Mouse (Mus musculus) heart, embryonic 11.5 days (tissue): ENCODE data around the gene 1700015F17Rik. TPM values are rescaled to one million over a fixed set of nuclear protein-coding genes. Genes with fewer than 3 reads are reported as not detected.
A peak's percentile ranks its signal among the peaks of the same experiment; 100 is the strongest.

Source experiments
- ATAC-seq: fragments of 200-750 bp; cut with Nextera tagmentation; replicated peaks from 2 replicates; pipeline ENCODE4 v1.8.0; 2017; ENCODE audit warnings: moderate library complexity; ENCODE audit not compliant: insufficient number of reproducible peaks, low FRiP score, low TSS enrichment
- H3K27ac ChIP-seq: fragments of 300-500 bp; sonication (generic); 2 replicates; pipeline ENCODE4 v1.5.1; 2014; ENCODE audit warnings: mild to moderate bottlenecking, low read depth, low read length
- H3K27me3 ChIP-seq: fragments of 300-500 bp; sonication (generic); 2 replicates; pipeline ENCODE4 v1.6.1; 2014; ENCODE audit warnings: mild to moderate bottlenecking, low read length, mixed read lengths; ENCODE audit not compliant: control insufficient read depth, insufficient read depth
- H3K36me3 ChIP-seq: fragments of 300-500 bp; sonication (generic); 2 replicates; pipeline ENCODE4 v1.6.1; 2014; ENCODE audit warnings: mild to moderate bottlenecking, low read length, moderate library complexity, mixed read lengths; ENCODE audit not compliant: control insufficient read depth, insufficient read depth
- H3K4me1 ChIP-seq: fragments of 300-500 bp; sonication (generic); 2 replicates; pipeline ENCODE4 v1.6.1; 2014; ENCODE audit warnings: low read length; ENCODE audit not compliant: control insufficient read depth, insufficient read depth
- H3K4me2 ChIP-seq: fragments of 300-500 bp; sonication (generic); 2 replicates; pipeline ENCODE4 v1.6.1; 2014; ENCODE audit warnings: mild to moderate bottlenecking, moderate library complexity
- H3K4me3 ChIP-seq: fragments of 300-500 bp; sonication (generic); 2 replicates; pipeline ENCODE4 v1.5.1; 2014; ENCODE audit warnings: low read depth, low read length
- H3K9ac ChIP-seq: fragments of 300-500 bp; sonication (generic); 2 replicates; pipeline ENCODE4 v1.6.1; 2014; ENCODE audit warnings: mild to moderate bottlenecking, low read depth, low read length, moderate library complexity
- H3K9me3 ChIP-seq: fragments of 300-500 bp; sonication (generic); replicated peaks from 2 replicates; pipeline ENCODE4 v1.6.1; 2016; ENCODE audit warnings: low read length; ENCODE audit not compliant: control insufficient read depth
- WGBS: fragments of 180-500 bp; shearing (Covaris S2); extraction: QIAGEN DNeasy Blood & Tissue Kit; methylation state at CpG from one replicate; pipeline ENCODE4 v1.1.7; 2014; ENCODE audit not compliant: insufficient replicate concordance; 5-methylcytosine and 5-hydroxymethylcytosine counted together
- polyA plus RNA-seq: library from polyadenylated mRNA; unstranded; fragments of >200 nt; fragmentation: Nextera tagmentation; extraction: Ambion mirVana; gene quantifications from 2 replicates; pipeline ENCODE4 v1.2.1, GENCODE M21; 2014

Gene 1700015F17Rik
- polyA plus RNA-seq, 1 experiment from 2014 or later, result not detected

DNA sequence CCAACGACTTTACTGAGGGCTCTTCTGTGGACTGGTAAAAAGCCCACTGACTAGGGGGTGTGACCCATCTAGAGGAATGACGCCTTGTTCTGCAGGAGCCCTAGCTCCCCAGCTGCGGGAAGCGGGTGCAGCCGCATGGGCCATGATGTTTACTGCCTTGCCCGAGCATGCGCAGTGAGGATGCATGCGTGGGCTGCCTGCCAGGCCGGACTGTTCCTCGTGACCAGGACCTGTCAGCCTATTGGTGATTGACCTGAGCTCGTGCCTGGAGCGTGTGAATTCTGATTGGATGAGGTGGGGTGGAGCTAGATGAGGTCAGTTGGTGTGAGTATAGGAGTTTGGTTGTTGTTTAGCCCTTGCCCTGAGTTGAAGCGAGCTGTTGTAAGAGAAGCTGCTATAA is 25.5 kb upstream of the 1700015F17Rik start:
- Histone ChIP-seq H3K4me1 (no peaks in the 10 kb centered on the region), H3K9me3 (no peaks in the 10 kb centered on the region), H3K27me3 (no peaks in the 10 kb centered on the region), H3K9ac (no peak overlapping the region), H3K4me2 (no peak overlapping the region), H3K36me3 (no peaks in the 10 kb centered on the region), H3K4me3 (no peak overlapping the region), H3K27ac (no peak overlapping the region)
- ATAC-seq, result no peak
- 88% methylated on average over 13 of the region's 13 CpGs for WGBS

DNA sequence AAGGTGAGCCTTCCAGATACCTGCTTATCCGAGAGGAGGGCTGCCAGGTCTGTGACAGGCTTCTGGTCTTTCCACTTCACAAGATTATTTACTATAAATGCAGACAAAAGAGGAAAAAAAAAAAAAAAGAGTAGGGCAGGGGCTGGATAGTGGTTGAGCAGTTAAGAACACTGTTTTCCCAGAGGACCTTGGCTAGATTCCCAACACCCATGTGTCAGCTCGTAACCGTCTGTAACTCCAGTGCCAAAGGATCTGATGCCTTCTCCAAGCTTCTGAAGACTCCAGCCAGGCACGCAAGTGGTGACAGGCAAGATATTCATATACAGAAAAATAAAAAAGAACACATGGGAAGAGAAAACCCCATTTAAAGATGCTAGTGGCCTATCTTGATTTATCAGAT is 24.4 kb upstream of the 1700015F17Rik start:
- no peak for ATAC-seq
- WGBS, result 82% methylated on average over 4 of the region's 4 CpGs
- no peaks in the 10 kb centered on the region for H3K4me1 ChIP-seq

GRCm38 (mm10) chr5:5501583-5501982 is 22.6 kb upstream of the 1700015F17Rik start:
- H3K4me3 ChIP-seq, result no peak overlapping the region
- H3K27ac ChIP-seq, result no peak overlapping the region
- H3K4me1 ChIP-seq, result no peaks in the 10 kb centered on the region
- H3K9me3 ChIP-seq, result no peaks in the 10 kb centered on the region
- WGBS, result 82% methylated on average over 2 of the region's 2 CpGs
- no peak overlapping the region for H3K9ac ChIP-seq
- no peaks in the 10 kb centered on the region for H3K27me3 ChIP-seq
- ATAC-seq, result no peak
- H3K4me2 ChIP-seq, result no peak overlapping the region
- H3K36me3 ChIP-seq, result no peaks in the 10 kb centered on the region

More for the DNA sequence above, 24.4 kb upstream of the 1700015F17Rik start:
- no peak overlapping the region for H3K9ac ChIP-seq
- H3K36me3 ChIP-seq, result no peaks in the 10 kb centered on the region
- H3K4me3 ChIP-seq, result no peak overlapping the region
- no peak overlapping the region for H3K27ac ChIP-seq
- H3K4me2 ChIP-seq, result no peak overlapping the region
- no peaks in the 10 kb centered on the region for H3K27me3 ChIP-seq
- no peaks in the 10 kb centered on the region for H3K9me3 ChIP-seq

GRCm38 (mm10) chr5:5496393-5496792 is 17.4 kb upstream of the 1700015F17Rik start:
- no peak overlapping the region for H3K4me3 ChIP-seq
- H3K27me3 ChIP-seq, result no peaks in the 10 kb centered on the region
- 67% methylated on average over 3 of the region's 3 CpGs for WGBS
- no peak overlapping the region for H3K27ac ChIP-seq
- no peak overlapping the region for H3K9ac ChIP-seq
- H3K9me3 ChIP-seq, result no peaks in the 10 kb centered on the region
- no peaks in the 10 kb centered on the region for H3K36me3 ChIP-seq
- ATAC-seq, result no peak
- no peaks in the 10 kb centered on the region for H3K4me1 ChIP-seq
- H3K4me2 ChIP-seq, result no peak overlapping the region

DNA sequence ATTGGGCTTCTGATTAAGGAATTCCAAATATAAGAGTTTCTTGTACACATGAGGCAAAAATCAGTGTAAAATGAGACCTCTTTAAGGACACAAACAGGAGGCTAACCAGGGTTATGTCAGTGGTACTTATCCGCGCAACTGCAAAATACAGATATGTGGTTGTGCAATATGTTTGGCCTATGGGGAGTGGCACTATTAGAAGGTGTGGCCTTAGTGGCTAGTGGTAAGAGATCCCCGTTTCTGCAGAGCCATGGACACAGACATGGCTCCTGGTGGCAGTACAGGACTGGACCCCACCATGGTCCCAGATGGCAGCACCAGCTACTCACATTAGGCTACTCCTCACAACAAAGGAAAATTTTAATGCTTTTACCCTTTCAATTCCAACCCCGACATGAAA is 16.1 kb upstream of the 1700015F17Rik start:
- Histone ChIP-seq H3K4me2 (no peak overlapping the region), H3K9ac (no peak overlapping the region), H3K36me3 (no peaks in the 10 kb centered on the region), H3K27me3 (no peaks in the 10 kb centered on the region), H3K9me3 (no peaks in the 10 kb centered on the region), H3K27ac (no peak overlapping the region), H3K4me1 (no peaks in the 10 kb centered on the region), H3K4me3 (no peak overlapping the region)
- no peak for ATAC-seq
- 78% methylated on average over 4 of the region's 4 CpGs for WGBS

GRCm38 (mm10) chr5:5494269-5495005 is 15.5 kb upstream of the 1700015F17Rik start:
- WGBS, result 37% methylated on average over 16 of the region's 16 CpGs
- Histone ChIP-seq H3K36me3 (no peaks in the 10 kb centered on the region), H3K4me2 (peak overlapping the region; percentile 42), H3K4me1 (no peaks in the 10 kb centered on the region), H3K27ac (no peak overlapping the region), H3K4me3 (no peak overlapping the region), H3K9me3 (no peaks in the 10 kb centered on the region), H3K9ac (no peak overlapping the region), H3K27me3 (no peaks in the 10 kb centered on the region)
- no peak for ATAC-seq

DNA sequence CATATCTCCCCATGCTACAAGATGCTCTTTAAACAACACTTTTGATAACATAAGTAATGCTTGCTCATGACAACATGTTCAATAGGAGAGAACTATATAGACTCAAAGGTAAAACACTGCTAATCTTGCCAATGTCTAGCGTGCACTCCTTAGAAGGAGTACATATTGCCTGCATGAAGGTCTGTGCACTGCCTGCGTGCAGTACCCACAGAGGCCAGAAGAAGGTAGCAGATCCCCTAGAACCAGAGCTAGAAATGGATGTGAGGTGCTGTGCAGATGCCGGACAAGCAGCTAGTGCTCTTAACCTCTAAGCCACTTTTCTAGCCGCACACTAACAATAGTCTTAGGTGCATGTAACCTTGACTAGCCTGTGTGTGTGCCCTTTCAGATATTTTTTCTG is 13.2 kb upstream of the 1700015F17Rik start:
- H3K9ac ChIP-seq, result no peak overlapping the region
- 86% methylated on average over 4 of the region's 4 CpGs for WGBS

GRCm38 (mm10) chr5:5486071-5486470 is 7.1 kb upstream of the 1700015F17Rik start:
- H3K9me3 ChIP-seq, result no peaks in the 10 kb centered on the region
- WGBS, result 51% methylated on average over 3 of the region's 3 CpGs
- H3K9ac ChIP-seq, result no peak overlapping the region
- no peaks in the 10 kb centered on the region for H3K4me1 ChIP-seq
- no peak overlapping the region for H3K4me2 ChIP-seq
- no peaks in the 10 kb centered on the region for H3K27me3 ChIP-seq
- no peak overlapping the region for H3K4me3 ChIP-seq
- H3K27ac ChIP-seq, result no peak overlapping the region
- no peaks in the 10 kb centered on the region for H3K36me3 ChIP-seq
- ATAC-seq, result no peak

More for the DNA sequence above, 13.2 kb upstream of the 1700015F17Rik start:
- no peak overlapping the region for H3K4me3 ChIP-seq
- H3K27me3 ChIP-seq, result no peaks in the 10 kb centered on the region
- no peak overlapping the region for H3K4me2 ChIP-seq
- H3K27ac ChIP-seq, result no peak overlapping the region
- no peaks in the 10 kb centered on the region for H3K36me3 ChIP-seq
- ATAC-seq, result no peak
- H3K4me1 ChIP-seq, result no peaks in the 10 kb centered on the region
- H3K9me3 ChIP-seq, result no peaks in the 10 kb centered on the region

DNA sequence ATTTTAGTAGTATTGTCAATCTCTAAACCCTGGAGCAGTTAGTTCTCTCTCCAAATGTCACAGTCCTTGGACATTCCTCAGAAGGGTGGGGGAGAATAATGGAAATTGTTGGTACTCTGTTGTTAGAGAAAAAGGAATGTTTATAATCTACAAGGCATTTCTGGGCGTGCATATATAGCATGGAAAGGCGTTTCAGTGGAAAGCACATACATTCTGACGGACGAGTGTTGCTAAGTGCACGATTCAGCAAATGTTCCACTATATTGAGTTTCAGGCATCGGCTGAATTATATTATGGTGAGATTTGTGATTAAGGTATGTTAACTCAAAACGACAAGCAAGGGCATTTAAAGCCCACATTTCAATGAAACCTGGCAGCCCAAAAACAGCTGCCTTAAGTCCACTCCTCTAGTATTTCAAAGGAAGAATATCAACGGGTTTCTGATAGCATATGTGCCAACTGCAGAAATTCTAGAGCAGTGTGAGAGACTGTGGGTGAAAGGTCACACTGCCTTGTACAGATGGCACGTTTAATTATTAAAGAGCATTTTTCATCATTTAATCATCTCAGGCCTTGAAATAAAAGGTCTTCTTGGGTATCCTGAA is 4.4 kb upstream of the 1700015F17Rik start:
- Histone ChIP-seq H3K27me3 (no peaks in the 10 kb centered on the region), H3K9ac (no peak overlapping the region), H3K27ac (no peak overlapping the region), H3K4me3 (no peak overlapping the region), H3K9me3 (no peaks in the 10 kb centered on the region), H3K36me3 (no peaks in the 10 kb centered on the region), H3K4me1 (no peaks in the 10 kb centered on the region), H3K4me2 (no peak overlapping the region)
- WGBS, result 67% methylated on average over 9 of the region's 9 CpGs
- no peak for ATAC-seq
